Comparison of ENCODE assay signal across 9 mouse cellular contexts in genomic region chr19:18578216-18579011, GRCm38 (mm10). TPM values are rescaled to one million over a fixed set of nuclear protein-coding genes. Genes with fewer than 3 reads are reported as not detected.
DNase-seq lines count a peak whose midpoint lies in the region; ATAC-seq and TF ChIP-seq lines count a peak whose summit lies in the region.
"Had no signal": no experiment of that assay in that cellular context is flagged by ENCODE, and none has a peak within 500 bp of the region (broad histone marks: within the 10 kb centered on the region; RNA-seq: fewer than 3 reads in every experiment).

No protein-coding gene starts in this region.

- H3K4me2 ChIP-seq in hindbrain, postnatal 0 days (ENCODE audit: low read depth, low read length), result no peak overlapping the region
- peak overlapping the region; percentile 52 for H3K4me2 ChIP-seq in liver, postnatal 0 days (ENCODE audit: low read depth, low read length)

- intact Hi-C loops in gastrocnemius, adult 2 months (cut with DNase I), result no loop called here

- H3K27me3 ChIP-seq in hindbrain, postnatal 0 days (ENCODE audit: insufficient read depth, low read length), result no peaks in the 10 kb centered on the region
- H3K27me3 ChIP-seq in liver, postnatal 0 days (ENCODE audit: insufficient read depth, low read length), result no peaks in the 10 kb centered on the region

- no peak for TF ChIP-seq POLR2A in bone marrow, adult 2 months (IDR thresholded peaks at IDR 0.05; ENCODE audit: borderline replicate concordance, control insufficient read depth, low read depth, low read length)

- H3K27ac ChIP-seq in bone marrow, adult 2 months (ENCODE audit: control insufficient read depth, insufficient read depth, low read depth, low read length, poor library complexity), result peak overlapping the region; percentile 55
- H3K27ac ChIP-seq in hindbrain, postnatal 0 days, result no peak overlapping the region
- H3K27ac ChIP-seq in liver, postnatal 0 days (ENCODE audit: low read depth), result peak overlapping the region; percentile 25; the same call in 1 of the 2 replicates
- no peak overlapping the region for H3K27ac ChIP-seq in gastrocnemius, adult 2 months
- H3K27ac ChIP-seq: liver, embryonic 14.5 days had no signal

- WGBS in bone marrow, adult 2 months, result 51% methylated on average over 17 of the region's 17 CpGs
- 50% methylated on average over 17 of the region's 17 CpGs for WGBS in hindbrain, postnatal 0 days
- 60% methylated on average over 17 of the region's 17 CpGs for WGBS in liver, postnatal 0 days (ENCODE audit: insufficient replicate concordance)

- no peak for DNase-seq in frontal cortex, postnatal 14 days (ENCODE audit: low spot score in 2 of 2)
- no peak for DNase-seq in hindbrain, postnatal 0 days (ENCODE audit: low spot score)
- no peak for DNase-seq in liver, postnatal 0 days
- no peak for DNase-seq in MN1 (ENCODE audit: low spot score)
- no peak for DNase-seq in gastrocnemius, adult 2 months

- peak; percentile 95 for ATAC-seq in frontal cortex, adult (ENCODE audit: low TSS enrichment)
- ATAC-seq in hindbrain, postnatal 0 days, result 0 out of 2 replicates have a peak, but pooled peaks have one; percentile 51
- 0 out of 2 replicates have a peak, but pooled peaks have one; percentile 21 for ATAC-seq in liver, postnatal 0 days
- no peak; the same call in 1 of the 2 replicates for ATAC-seq in monocyte, adult 5-6 weeks (replicated peaks; ENCODE audit: insufficient number of reproducible peaks, low FRiP score, low TSS enrichment, poor library complexity, severe bottlenecking)

- H3K4me3 ChIP-seq in bone marrow, adult 2 months (replicated peaks; ENCODE audit: control insufficient read depth, low read depth, low read length), result peak overlapping the region; percentile 7
- H3K4me3 ChIP-seq in hindbrain, postnatal 0 days (ENCODE audit: low read length), result no peak overlapping the region
- no peak overlapping the region for H3K4me3 ChIP-seq in liver, postnatal 0 days (ENCODE audit: low read depth, low read length)
- no peak overlapping the region for H3K4me3 ChIP-seq in gastrocnemius, adult 2 months

- TF ChIP-seq EP300 in liver, postnatal 0 days (IDR thresholded peaks at IDR 0.05; ENCODE audit: low read depth), result no peak

- H3K36me3 ChIP-seq in hindbrain, postnatal 0 days (ENCODE audit: insufficient read depth, low read length), result no peaks in the 10 kb centered on the region
- H3K36me3 ChIP-seq in liver, postnatal 0 days (replicated peaks; ENCODE audit: insufficient read depth, low read length), result peaks cover 7% of the 10 kb centered on the region

- H3K9ac ChIP-seq in hindbrain, postnatal 0 days (replicated peaks; ENCODE audit: low read length), result no peak overlapping the region
- H3K9ac ChIP-seq in liver, postnatal 0 days (replicated peaks), result no peak overlapping the region
- H3K9ac ChIP-seq: liver, embryonic 14.5 days had no signal

- TF ChIP-seq CTCF in bone marrow, adult 2 months (IDR thresholded peaks at IDR 0.05; ENCODE audit: control insufficient read depth, insufficient read depth, low read length), result no peak
- TF ChIP-seq CTCF in hindbrain, postnatal 0 days (IDR thresholded peaks at IDR 0.05; ENCODE audit: low read depth), result no peak
- TF ChIP-seq CTCF in liver, postnatal 0 days (IDR thresholded peaks at IDR 0.05; ENCODE audit: low read depth), result no peak
- no peak for TF ChIP-seq CTCF in gastrocnemius, adult 2 months (IDR thresholded peaks at IDR 0.05)

- H3K4me1 ChIP-seq in bone marrow, adult 2 months (ENCODE audit: control insufficient read depth, insufficient read depth, low read length), result peaks cover 7% of the 10 kb centered on the region
- H3K4me1 ChIP-seq in hindbrain, postnatal 0 days (ENCODE audit: insufficient read depth, low read length), result no peaks in the 10 kb centered on the region
- peaks cover 4% of the 10 kb centered on the region; the same call in 1 of the 2 replicates for H3K4me1 ChIP-seq in liver, postnatal 0 days (ENCODE audit: insufficient read depth)

- no peaks in the 10 kb centered on the region for H3K9me3 ChIP-seq in hindbrain, postnatal 0 days (ENCODE audit: low read length)
- no peaks in the 10 kb centered on the region for H3K9me3 ChIP-seq in liver, postnatal 0 days (ENCODE audit: low read length)

RNA-seq across cellular contexts. Expression of gene Ostf1, which starts 53.2 kb away (rescaled TPM):
- polyA plus RNA-seq in bone marrow, adult 2 months (2011; ENCODE audit: insufficient read depth, insufficient read length, low replicate concordance, missing spikeins), result 32.5 and 64.7 TPM in 2 replicates
- total RNA-seq in hindbrain, postnatal 0 days (2014; rRNA removed), result 42.4 and 46.0 TPM in 2 replicates
- 67.9 and 78.0 TPM in 2 replicates for polyA plus RNA-seq in hindbrain, postnatal 0 days (2015; fragmentation: Nextera tagmentation; extraction: Ambion mirVana)
- 87.5 and 93.7 TPM in 2 replicates for polyA plus RNA-seq in liver, postnatal 0 days (2015; fragmentation: Nextera tagmentation; extraction: Ambion mirVana)
- 10 to 100 TPM; 20.6 to 21.6 TPM for total RNA-seq in gastrocnemius, adult 2 months (2021)
- 458 to 713 TPM (median 609 TPM) in 3 replicates for total RNA-seq in monocyte, adult 5-6 weeks (2017)

RNA-seq across cellular contexts. Expression of gene Nmrk1, which starts 53.3 kb away (rescaled TPM):
- 3.0 and 14.9 TPM in 2 replicates for polyA plus RNA-seq in bone marrow, adult 2 months (2011; ENCODE audit: insufficient read depth, insufficient read length, low replicate concordance, missing spikeins)
- total RNA-seq in hindbrain, postnatal 0 days (2014; rRNA removed), result 5.3 and 10.6 TPM in 2 replicates
- 9.2 and 10.9 TPM in 2 replicates for polyA plus RNA-seq in hindbrain, postnatal 0 days (2015; fragmentation: Nextera tagmentation; extraction: Ambion mirVana)
- polyA plus RNA-seq in liver, postnatal 0 days (2015; fragmentation: Nextera tagmentation; extraction: Ambion mirVana), result 10.9 and 12.6 TPM in 2 replicates
- 1 to 10 TPM; 2.8 to 3.3 TPM for total RNA-seq in gastrocnemius, adult 2 months (2021)
- total RNA-seq in monocyte, adult 5-6 weeks (2017), result 7.0 to 19.9 TPM (median 7.7 TPM) in 3 replicates

Comparison
In these comparisons a context has a peak if more than half of its experiments do, and no peak if none do; other contexts are left out.
1. H3K27ac ChIP-seq: peak in bone marrow, adult 2 months (single experiment) and liver, postnatal 0 days (single experiment); none in hindbrain, postnatal 0 days (single experiment) and gastrocnemius, adult 2 months (single experiment).